Mouse (Mus musculus): ENCODE data around the gene Hcn2.
A peak's percentile ranks its signal among the peaks of the same experiment; 100 is the strongest.

Hcn2 gene

GRCm38 (mm10) chr10:79772320-79772719 is 55.9 kb downstream of the Hcn2 start:
- peak; percentile 68 for DNase-seq (ENCODE audit: low read depth, low spot score)

GRCm38 (mm10) chr10:79773208-79773607 is 56.8 kb downstream of the Hcn2 start:
- DNase-seq (ENCODE audit: low read depth, low spot score): peak; percentile 39

GRCm38 (mm10) chr10:79774486-79775279 is 58.2 kb downstream of the Hcn2 start:
- DNase-seq (ENCODE audit: low read depth, low spot score): peak; percentile 42

GRCm38 (mm10) chr10:79777103-79777531 is 60.7 kb downstream of the Hcn2 start, which contains the start of gene Fstl3:
Fstl3 (plus strand) TSS chr10:79777272.
- DNase-seq (ENCODE audit: low read depth, low spot score): no peak

GRCm38 (mm10) chr10:79778006-79778405 is 61.6 kb downstream of the Hcn2 start:
- no peak for DNase-seq (ENCODE audit: low read depth, low spot score)

GRCm38 (mm10) chr10:79779193-79779592 is 62.8 kb downstream of the Hcn2 start:
- DNase-seq (ENCODE audit: low read depth, low spot score): no peak

GRCm38 (mm10) chr10:79779784-79780663 is 63.6 kb downstream of the Hcn2 start:
- peak; percentile 100 for DNase-seq (ENCODE audit: low read depth, low spot score)

- DNase-seq (ENCODE audit: low read depth, low spot score): peak; percentile 94
Observed at GRCm38 (mm10) chr10:79780664-79781015, 64.2 kb downstream of the Hcn2 start.

GRCm38 (mm10) chr10:79781139-79781538 is 64.7 kb downstream of the Hcn2 start:
- no peak for DNase-seq (ENCODE audit: low read depth, low spot score)

- DNase-seq (ENCODE audit: low read depth, low spot score): no peak
Observed at GRCm38 (mm10) chr10:79781956-79782355, 65.5 kb downstream of the Hcn2 start.

GRCm38 (mm10) chr10:79783050-79783449 is 66.6 kb downstream of the Hcn2 start:
- DNase-seq (ENCODE audit: low read depth, low spot score): peak; percentile 62

GRCm38 (mm10) chr10:79783920-79784800 is 67.7 kb downstream of the Hcn2 start:
- peak; percentile 76 for DNase-seq (ENCODE audit: low read depth, low spot score)

All from ES-CJ7 (cell line).